Mouse (Mus musculus) liver, adult 2 months (tissue): Measurements from ENCODE around the gene Prkcd. TPM values are rescaled to one million over a fixed set of nuclear protein-coding genes. Genes with fewer than 3 reads are reported as not detected.
"Not testable (repeated sequence)": the region's sequence is repeated elsewhere in the genome, so short reads cannot be mapped to it uniquely, and the experiment has no call there.

Source experiments
- DNase-seq: peaks from one replicate; pipeline ENCODE4 v3.0.0-alpha.2; 2011; ENCODE audit warnings: low read depth, low spot score; ENCODE audit errors: extremely low read depth
- H3K27ac ChIP-seq: fragments of 200-500 bp; replicated peaks from 2 replicates; pipeline ENCODE4 v1.5.1; 2012; ENCODE audit warnings: low read depth, mild to moderate bottlenecking, control low read depth, inconsistent platforms, low read length; ENCODE audit not compliant: insufficient read depth
- H3K27me3 ChIP-seq: fragments of 200-500 bp; 2 replicates; pipeline ENCODE4 v1.6.1; 2012; ENCODE audit warnings: mild to moderate bottlenecking, moderate library complexity, low read length, inconsistent platforms; ENCODE audit not compliant: control insufficient read depth, insufficient read depth
- H3K36me3 ChIP-seq: fragments of 200-500 bp; 2 replicates; pipeline ENCODE4 v1.6.1; 2012; ENCODE audit warnings: low read length, inconsistent platforms; ENCODE audit not compliant: control insufficient read depth, insufficient read depth
- H3K4me1 ChIP-seq: fragments of 200-500 bp; 2 replicates; pipeline ENCODE4 v1.6.1; 2011; ENCODE audit warnings: low read length; ENCODE audit not compliant: control insufficient read depth, insufficient read depth
- H3K4me3 ChIP-seq: fragments of 200-500 bp; 2 replicates; pipeline ENCODE4 v1.5.1; 2011; ENCODE audit warnings: low read depth, mild to moderate bottlenecking, control low read depth, low read length, moderate library complexity; ENCODE audit not compliant: insufficient read depth
- H3K79me2 ChIP-seq: fragments of 200-500 bp; 2 replicates; pipeline ENCODE4 v1.6.1; 2012; ENCODE audit warnings: inconsistent platforms, mild to moderate bottlenecking, low read length, moderate library complexity; ENCODE audit not compliant: control insufficient read depth, insufficient read depth
- H3K9ac ChIP-seq: fragments of 200-500 bp; 2 replicates; pipeline ENCODE4 v1.6.1; 2012; ENCODE audit warnings: low read depth, mild to moderate bottlenecking, control low read depth, inconsistent platforms, low read length
- CTCF ChIP-seq: fragments of 200-500 bp; IDR thresholded peaks from 2 replicates; pipeline ENCODE4 v1.5.1; 2011; ENCODE audit warnings: low read depth, low read length, control low read depth
- POLR2A ChIP-seq: fragments of 200-500 bp; IDR thresholded peaks from 2 replicates; pipeline ENCODE4 v1.6.1; 2011; ENCODE audit warnings: low read length, control low read depth; ENCODE audit not compliant: insufficient read depth; ENCODE audit errors: extremely low read depth
- WGBS: fragments of 180-500 bp; shearing (Covaris S2); methylation state at CpG from one replicate; pipeline ENCODE4 v1.1.7; 2018; 5-methylcytosine and 5-hydroxymethylcytosine counted together
- polyA plus RNA-seq: library from polyadenylated mRNA; depleted of rRNA; stranded (reverse); fragments of >200 nt; gene quantifications from 2 replicates; pipeline ENCODE4 v1.2.3, GENCODE M21; 2012
- total RNA-seq: library from RNA; depleted of rRNA; stranded (reverse); fragments of >200 nt; gene quantifications from 2 replicates; pipeline ENCODE4 v1.2.3, GENCODE M21; 2014

The Prkcd gene
- total and polyA plus RNA-seq, 2 experiments = 7.7 to 14.9 TPM

DNA sequence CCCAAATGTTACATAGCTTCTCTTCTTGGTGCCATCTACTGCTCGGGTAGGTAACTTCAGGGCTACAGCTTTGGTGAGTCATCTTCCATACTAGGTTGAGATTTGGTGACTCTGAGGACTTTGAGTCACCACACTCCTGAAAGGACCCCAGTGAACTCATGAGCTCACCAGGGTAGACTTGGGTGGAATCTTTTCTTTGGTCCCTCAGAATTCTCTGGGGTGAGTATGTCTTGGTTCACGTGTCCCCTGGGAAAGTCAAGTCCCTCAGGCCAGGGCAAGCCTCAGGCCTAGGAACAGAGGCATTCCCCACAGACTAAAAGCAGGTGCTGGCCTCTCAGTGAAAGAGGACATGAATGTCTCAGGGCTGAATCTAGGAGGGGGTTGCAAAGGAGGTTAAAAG is 41.9 kb downstream of the Prkcd start:
- no peaks in the 10 kb centered on the region for H3K79me2 ChIP-seq
- no peak for DNase-seq
- H3K27me3 ChIP-seq = no peaks in the 10 kb centered on the region
- H3K4me3 ChIP-seq = no peak overlapping the region
- TF ChIP-seq CTCF (no peak), POLR2A (no peak)
- H3K27ac ChIP-seq = no peak overlapping the region
- 68% methylated on average over 2 of the region's 2 CpGs for WGBS
- no peak overlapping the region for H3K9ac ChIP-seq
- no peaks in the 10 kb centered on the region for H3K36me3 ChIP-seq
- H3K4me1 ChIP-seq = no peaks in the 10 kb centered on the region

DNA sequence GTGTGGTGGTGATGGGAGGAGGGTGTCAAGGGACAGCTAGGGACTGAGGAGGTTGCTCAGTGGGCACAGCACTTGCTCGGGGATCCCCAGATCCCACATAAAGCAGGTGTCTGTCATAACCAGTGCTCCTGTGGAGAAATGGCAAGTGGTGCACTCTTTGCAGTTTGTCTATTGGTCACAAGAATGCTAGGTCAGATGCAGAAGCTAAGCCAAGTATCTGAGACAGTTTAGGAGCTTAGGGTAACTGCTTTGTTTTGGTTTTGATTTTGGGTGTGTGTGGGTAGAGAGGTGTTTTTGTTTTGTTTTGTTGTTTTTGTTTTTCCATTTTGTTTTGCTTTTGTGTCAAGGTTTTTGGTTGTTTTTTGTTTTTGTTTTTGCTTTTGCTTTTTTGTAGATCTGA is 44.8 kb downstream of the Prkcd start:
- no peak for DNase-seq
- Histone ChIP-seq H3K79me2 (no peaks in the 10 kb centered on the region), H3K4me1 (no peaks in the 10 kb centered on the region), H3K27me3 (no peaks in the 10 kb centered on the region), H3K27ac (no peak overlapping the region), H3K4me3 (no peak overlapping the region), H3K36me3 (no peaks in the 10 kb centered on the region), H3K9ac (no peak overlapping the region)
- no peak for TF ChIP-seq POLR2A
- TF ChIP-seq CTCF = no peak
- WGBS = 88% methylated on average over 1 of the region's 1 CpGs

DNA sequence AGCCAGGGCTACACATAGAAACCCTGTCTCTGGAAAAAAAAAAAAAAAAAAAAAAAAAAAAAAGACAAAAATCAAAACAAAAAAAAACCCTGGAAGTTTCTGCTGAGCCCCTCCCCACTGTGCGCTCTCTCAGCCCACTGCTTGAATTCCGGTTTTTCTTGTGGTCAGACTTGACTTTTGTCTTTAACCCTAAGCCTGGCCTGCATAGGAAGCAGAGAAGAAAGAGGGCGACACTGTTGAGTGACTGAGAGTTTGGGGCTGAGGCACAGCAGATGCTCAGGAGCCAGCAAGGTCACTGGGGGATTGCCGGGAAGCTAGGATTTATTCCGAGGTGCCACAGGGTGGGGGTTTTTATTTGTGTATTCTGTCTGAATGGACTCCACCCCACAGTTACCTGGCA is 46.1 kb downstream of the Prkcd start:
- H3K4me3 ChIP-seq = no peak overlapping the region
- H3K4me1 ChIP-seq = no peaks in the 10 kb centered on the region
- no peak overlapping the region for H3K27ac ChIP-seq
- H3K79me2 ChIP-seq = no peaks in the 10 kb centered on the region
- WGBS = 59% methylated on average over 5 of the region's 5 CpGs
- TF ChIP-seq CTCF = no peak
- no peaks in the 10 kb centered on the region for H3K27me3 ChIP-seq
- H3K36me3 ChIP-seq = 0 out of 2 replicates have a peak, but pooled peaks cover under 1% of the 10 kb centered on the region
- no peak for DNase-seq
- no peak overlapping the region for H3K9ac ChIP-seq

DNA sequence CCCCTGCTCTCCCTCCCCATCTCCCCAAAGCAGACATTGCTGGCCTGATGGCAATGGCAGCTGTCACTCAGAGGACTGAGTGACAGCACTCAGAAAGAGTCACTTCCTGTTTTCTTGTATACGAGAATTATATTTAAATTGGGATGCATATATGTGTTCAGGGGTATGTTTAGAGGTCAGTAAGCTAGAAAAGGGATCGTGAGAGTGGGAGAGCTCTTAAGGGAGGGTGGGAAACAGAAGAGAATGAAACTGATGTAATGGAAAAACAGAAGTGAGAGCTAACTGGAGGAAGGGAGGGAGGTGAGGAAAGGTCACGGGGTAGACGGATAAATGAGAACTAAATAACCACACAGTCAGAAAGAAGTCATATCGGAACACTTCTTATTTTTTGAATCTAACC is 46.8 kb downstream of the Prkcd start:
- no peak overlapping the region for H3K9ac ChIP-seq
- peaks cover 4% of the 10 kb centered on the region for H3K36me3 ChIP-seq
- no peak for TF ChIP-seq POLR2A
- no peak for TF ChIP-seq CTCF
- no peaks in the 10 kb centered on the region for H3K4me1 ChIP-seq
- H3K4me3 ChIP-seq = no peak overlapping the region
- H3K27ac ChIP-seq = peak overlapping the region; percentile 18; the same call in 1 of the 2 replicates
- no peaks in the 10 kb centered on the region for H3K79me2 ChIP-seq
- 75% methylated on average over 5 of the region's 5 CpGs for WGBS
- H3K27me3 ChIP-seq = no peaks in the 10 kb centered on the region
- DNase-seq = peak; percentile 44

DNA sequence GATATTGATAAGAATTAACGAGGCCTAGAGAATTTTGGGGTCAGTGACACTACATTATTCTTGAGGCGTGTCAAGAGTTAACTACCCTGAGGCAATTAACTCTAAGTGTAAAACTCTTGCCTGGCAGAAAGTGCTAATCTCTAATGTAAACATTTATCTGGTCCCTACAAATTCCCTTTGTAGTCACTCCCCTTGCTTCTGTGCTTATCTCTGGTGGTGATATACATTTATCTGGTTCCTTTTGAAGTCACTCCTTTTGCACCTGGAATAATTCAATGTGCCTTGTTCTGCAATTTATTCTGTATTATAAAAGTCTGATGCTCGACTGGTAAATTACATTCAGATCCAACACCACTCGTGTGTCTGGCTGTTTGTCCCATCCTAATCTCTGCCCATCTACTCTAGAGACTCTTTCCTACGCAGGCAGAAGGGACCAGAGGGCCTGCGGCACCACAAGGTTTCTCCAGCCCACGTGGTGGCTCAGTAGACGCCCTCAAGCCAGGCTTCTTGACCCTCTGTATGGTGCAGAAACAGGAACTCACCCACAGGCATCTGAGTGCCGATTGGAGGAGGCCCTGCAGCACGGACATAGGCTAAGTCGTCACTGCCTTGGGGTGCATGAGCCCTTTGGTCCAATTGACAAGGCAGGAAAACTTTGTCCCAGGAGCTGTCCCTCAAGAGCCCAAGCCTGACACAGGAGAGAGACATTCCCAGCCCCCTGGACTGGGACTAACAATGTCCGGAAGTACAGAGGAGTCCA is 48.5 kb downstream of the Prkcd start:
- H3K79me2 ChIP-seq, H3K4me1 ChIP-seq, H3K27ac ChIP-seq, H3K36me3 ChIP-seq, H3K27me3 ChIP-seq, H3K9ac ChIP-seq, H3K4me3 ChIP-seq, DNase-seq: not testable (repeated sequence)
- WGBS = 43% methylated on average over 10 of the region's 12 CpGs

DNA sequence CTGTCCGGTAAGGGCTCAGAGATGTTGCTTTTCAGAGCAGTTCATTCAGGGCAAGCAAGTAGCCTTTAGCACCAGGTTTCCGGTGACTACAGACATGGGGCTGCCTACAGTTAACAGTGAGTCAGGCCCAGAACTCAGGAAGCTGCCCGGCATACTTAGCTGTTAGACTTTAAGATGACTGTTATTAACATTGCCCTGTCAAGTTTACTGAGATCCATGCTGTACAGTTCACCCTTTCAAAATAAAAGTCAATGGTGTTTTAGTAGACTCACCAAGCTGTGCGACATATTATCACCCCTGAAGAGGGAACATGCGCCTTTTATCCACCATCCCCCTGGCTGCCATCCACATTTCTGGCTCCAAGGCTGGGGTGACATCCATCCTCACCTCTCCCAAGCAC is 49.8 kb downstream of the Prkcd start:
- H3K27me3 ChIP-seq = no peaks in the 10 kb centered on the region
- no peaks in the 10 kb centered on the region for H3K4me1 ChIP-seq
- TF ChIP-seq CTCF = no peak
- TF ChIP-seq POLR2A = no peak
- H3K36me3 ChIP-seq = peaks cover 15% of the 10 kb centered on the region
- 66% methylated on average over 5 of the region's 5 CpGs for WGBS
- no peak for DNase-seq
- H3K9ac ChIP-seq = no peak overlapping the region
- no peak overlapping the region for H3K27ac ChIP-seq
- no peak overlapping the region for H3K4me3 ChIP-seq
- H3K79me2 ChIP-seq = no peaks in the 10 kb centered on the region
